Mouse (Mus musculus) retina, postnatal 1 day (tissue): ENCODE measurements at regions not wholly inside any gene's neighbourhood (a gene's known extent, or its start where the extent isn't known, plus 50 kb on each side); places are given as distances from the start of the nearest gene placed in this dataset.

Source experiments
- DNase-seq: peaks from one replicate; pipeline ENCODE4 v3.0.0-alpha.2; 2012

- DNase-seq = no peak
These were observed 158.1 kb downstream of the Dyrk2 start for GRCm38 (mm10) chr10:118711951-118712350.

GRCm38 (mm10) chr10:118712951-118713350 is 157.1 kb downstream of the Dyrk2 start:
- DNase-seq = no peak

GRCm38 (mm10) chr10:118714179-118714581 is 155.8 kb downstream of the Dyrk2 start:
- DNase-seq = no peak

GRCm38 (mm10) chr10:118714595-118714994 is 155.4 kb downstream of the Dyrk2 start:
- DNase-seq = no peak

GRCm38 (mm10) chr10:118720630-118721029 is 149.4 kb downstream of the Dyrk2 start:
- DNase-seq = peak; percentile 53

GRCm38 (mm10) chr10:118722132-118722551 is 147.9 kb downstream of the Dyrk2 start:
- DNase-seq = no peak

GRCm38 (mm10) chr10:118722671-118723070 is 147.3 kb downstream of the Dyrk2 start:
- no peak for DNase-seq

- DNase-seq = no peak
These were observed 133.9 kb downstream of the Dyrk2 start for GRCm38 (mm10) chr10:118736093-118736492.

- DNase-seq = no peak
These were observed 132.9 kb downstream of the Dyrk2 start for GRCm38 (mm10) chr10:118737064-118737463.

- DNase-seq = no peak
These were observed 130.0 kb downstream of the Dyrk2 start for GRCm38 (mm10) chr10:118739849-118740481.

GRCm38 (mm10) chr10:118743831-118744230 is 126.2 kb downstream of the Dyrk2 start:
- no peak for DNase-seq

- peak; percentile 58 for DNase-seq
These were observed 123.2 kb downstream of the Dyrk2 start for GRCm38 (mm10) chr10:118746719-118747395.

- DNase-seq = no peak
These were observed 121.0 kb downstream of the Dyrk2 start for GRCm38 (mm10) chr10:118749039-118749438.

- DNase-seq = peak; percentile 13
These were observed 120.3 kb downstream of the Dyrk2 start for GRCm38 (mm10) chr10:118749756-118750155.

GRCm38 (mm10) chr10:118751110-118751509 is 118.9 kb downstream of the Dyrk2 start:
- DNase-seq = no peak

- peak; percentile 32 for DNase-seq
These were observed 116.8 kb downstream of the Dyrk2 start for GRCm38 (mm10) chr10:118753061-118753775.

- DNase-seq = peak; percentile 74
These were observed 115.2 kb downstream of the Dyrk2 start for GRCm38 (mm10) chr10:118754791-118755190.

- DNase-seq = no peak
These were observed 111.1 kb downstream of the Dyrk2 start for GRCm38 (mm10) chr10:118758825-118759471.

GRCm38 (mm10) chr10:118760441-118760840 is 109.6 kb downstream of the Dyrk2 start:
- DNase-seq = no peak

GRCm38 (mm10) chr10:118761101-118761868 is 108.7 kb downstream of the Dyrk2 start:
- DNase-seq = no peak

GRCm38 (mm10) chr10:118765051-118765450 is 105.0 kb downstream of the Dyrk2 start:
- no peak for DNase-seq
